Mouse (Mus musculus): ENCODE results near the gene Abcc3. TPM values are rescaled to one million over a fixed set of nuclear protein-coding genes. Genes with fewer than 3 reads are reported as not detected.

The Abcc3 gene
- total RNA-seq (2014; fragmentation: Nextera tagmentation) (not detected in 2 replicates), total RNA-seq (2017) (0.04 TPM in 1 of 2 replicates, not detected in the other)

GRCm38 (mm10) chr11:94392672-94393109 lies at the start of gene Abcc3:
Gene Abcc3 (minus strand): TSS chr11:94392997.
- no peak for ATAC-seq (replicated peaks; ENCODE audit: low FRiP score, low TSS enrichment, poor library complexity, severe bottlenecking)

GRCm38 (mm10) chr11:94441752-94442151 lies 49.0 kb upstream of the Abcc3 start:
- no peak for ATAC-seq (replicated peaks; ENCODE audit: low FRiP score, low TSS enrichment, poor library complexity, severe bottlenecking)

GRCm38 (mm10) chr11:94441122-94441521 lies 48.3 kb upstream of the Abcc3 start:
- ATAC-seq (replicated peaks; ENCODE audit: low FRiP score, low TSS enrichment, poor library complexity, severe bottlenecking) = no peak

- no peak for ATAC-seq (replicated peaks; ENCODE audit: low FRiP score, low TSS enrichment, poor library complexity, severe bottlenecking)
Measured at GRCm38 (mm10) chr11:94440421-94440820, 47.6 kb upstream of the Abcc3 start.

GRCm38 (mm10) chr11:94429011-94429651 lies 36.3 kb upstream of the Abcc3 start:
- no peak for ATAC-seq (replicated peaks; ENCODE audit: low FRiP score, low TSS enrichment, poor library complexity, severe bottlenecking)

- ATAC-seq (replicated peaks; ENCODE audit: low FRiP score, low TSS enrichment, poor library complexity, severe bottlenecking) = no peak
Measured at GRCm38 (mm10) chr11:94428091-94428835, 35.5 kb upstream of the Abcc3 start.

- no peak for ATAC-seq (replicated peaks; ENCODE audit: low FRiP score, low TSS enrichment, poor library complexity, severe bottlenecking)
Measured at GRCm38 (mm10) chr11:94425656-94426055, 32.9 kb upstream of the Abcc3 start.

- ATAC-seq (replicated peaks; ENCODE audit: low FRiP score, low TSS enrichment, poor library complexity, severe bottlenecking) = no peak
Measured at GRCm38 (mm10) chr11:94425215-94425614, 32.4 kb upstream of the Abcc3 start.

- no peak for ATAC-seq (replicated peaks; ENCODE audit: low FRiP score, low TSS enrichment, poor library complexity, severe bottlenecking)
Measured at GRCm38 (mm10) chr11:94424380-94424779, 31.6 kb upstream of the Abcc3 start.

GRCm38 (mm10) chr11:94423855-94424254 lies 31.1 kb upstream of the Abcc3 start:
- no peak for ATAC-seq (replicated peaks; ENCODE audit: low FRiP score, low TSS enrichment, poor library complexity, severe bottlenecking)

GRCm38 (mm10) chr11:94420991-94421390 lies 28.2 kb upstream of the Abcc3 start:
- no peak for ATAC-seq (replicated peaks; ENCODE audit: low FRiP score, low TSS enrichment, poor library complexity, severe bottlenecking)

GRCm38 (mm10) chr11:94420325-94420724 lies 27.5 kb upstream of the Abcc3 start:
- no peak for ATAC-seq (replicated peaks; ENCODE audit: low FRiP score, low TSS enrichment, poor library complexity, severe bottlenecking)

GRCm38 (mm10) chr11:94419004-94419727 lies 26.4 kb upstream of the Abcc3 start:
- no peak for ATAC-seq (replicated peaks; ENCODE audit: low FRiP score, low TSS enrichment, poor library complexity, severe bottlenecking)

- no peak for ATAC-seq (replicated peaks; ENCODE audit: low FRiP score, low TSS enrichment, poor library complexity, severe bottlenecking)
Measured at GRCm38 (mm10) chr11:94414042-94414441, 21.2 kb upstream of the Abcc3 start.

GRCm38 (mm10) chr11:94413516-94413915 lies 20.7 kb upstream of the Abcc3 start:
- ATAC-seq (replicated peaks; ENCODE audit: low FRiP score, low TSS enrichment, poor library complexity, severe bottlenecking) = no peak

- no peak for ATAC-seq (replicated peaks; ENCODE audit: low FRiP score, low TSS enrichment, poor library complexity, severe bottlenecking)
Measured at GRCm38 (mm10) chr11:94412998-94413469, 20.2 kb upstream of the Abcc3 start.

GRCm38 (mm10) chr11:94412562-94412961 lies 19.8 kb upstream of the Abcc3 start:
- ATAC-seq (replicated peaks; ENCODE audit: low FRiP score, low TSS enrichment, poor library complexity, severe bottlenecking) = no peak

GRCm38 (mm10) chr11:94407803-94408321 lies 15.1 kb upstream of the Abcc3 start:
- no peak for ATAC-seq (replicated peaks; ENCODE audit: low FRiP score, low TSS enrichment, poor library complexity, severe bottlenecking)

- ATAC-seq (replicated peaks; ENCODE audit: low FRiP score, low TSS enrichment, poor library complexity, severe bottlenecking) = no peak
Measured at GRCm38 (mm10) chr11:94405348-94405747, 12.6 kb upstream of the Abcc3 start.

Data from megakaryocyte-erythroid progenitor cell, adult 5-6 weeks (primary cell).